Mouse (Mus musculus) kidney, embryonic 15.5 days (tissue): ENCODE measurements around the gene Pdlim4. TPM values are rescaled to one million over a fixed set of nuclear protein-coding genes. Genes with fewer than 3 reads are reported as not detected.

Experiments
- ATAC-seq: fragments of 200-750 bp; cut with Nextera tagmentation; replicated peaks from 2 replicates; pipeline ENCODE4 v1.8.0; 2017; ENCODE audit warnings: moderate TSS enrichment; ENCODE audit not compliant: low FRiP score
- H3K27ac ChIP-seq: fragments of 300-500 bp; sonication (generic); 2 replicates; pipeline ENCODE4 v1.5.1; 2015; ENCODE audit warnings: mild to moderate bottlenecking, inconsistent platforms
- H3K27me3 ChIP-seq: fragments of 300-500 bp; sonication (generic); 2 replicates; pipeline ENCODE4 v1.6.1; 2015; ENCODE audit warnings: inconsistent platforms
- H3K36me3 ChIP-seq: fragments of 300-500 bp; sonication (generic); 2 replicates; pipeline ENCODE4 v1.6.1; 2015; ENCODE audit warnings: inconsistent platforms
- H3K4me1 ChIP-seq: fragments of 300-500 bp; sonication (generic); 2 replicates; pipeline ENCODE4 v1.6.1; 2015; ENCODE audit warnings: inconsistent platforms
- H3K4me2 ChIP-seq: fragments of 300-500 bp; sonication (generic); 2 replicates; pipeline ENCODE4 v1.6.1; 2015; ENCODE audit warnings: moderate library complexity, mild to moderate bottlenecking, inconsistent platforms
- H3K4me3 ChIP-seq: fragments of 300-500 bp; sonication (generic); replicated peaks from 2 replicates; pipeline ENCODE4 v1.5.1; 2015; ENCODE audit warnings: mild to moderate bottlenecking, inconsistent platforms
- H3K9ac ChIP-seq: fragments of 300-500 bp; sonication (generic); 2 replicates; pipeline ENCODE4 v1.6.1; 2015; ENCODE audit warnings: mild to moderate bottlenecking, inconsistent platforms
- H3K9me3 ChIP-seq: fragments of 300-500 bp; sonication (generic); replicated peaks from 2 replicates; pipeline ENCODE4 v1.6.1; 2016; ENCODE audit warnings: inconsistent platforms
- WGBS: fragments of 180-500 bp; shearing (Covaris S2); methylation state at CpG from one replicate; pipeline ENCODE4 v1.1.7; 2015; ENCODE audit warnings: mixed read lengths; 5-methylcytosine and 5-hydroxymethylcytosine counted together
- polyA plus RNA-seq: library from polyadenylated mRNA; unstranded; fragments of >200 nt; fragmentation: Nextera tagmentation; extraction: Ambion mirVana; gene quantifications from 2 replicates; pipeline ENCODE4 v1.2.1, GENCODE M21; 2015

The Pdlim4 gene
- polyA plus RNA-seq, 1 experiment from 2014 or later: 53.2 TPM

- Histone ChIP-seq H3K9me3 (no peaks in the 10 kb centered on the region), H3K27me3 (peaks cover 45% of the 10 kb centered on the region), H3K36me3 (no peaks in the 10 kb centered on the region), H3K4me2 (peak overlapping the region; percentile 97), H3K4me3 (peak overlapping the region; percentile 56), H3K27ac (no peak overlapping the region), H3K9ac (peak overlapping the region; percentile 62), H3K4me1 (peaks cover 18% of the 10 kb centered on the region)
- WGBS: 16% methylated on average over 31 of the region's 31 CpGs
- peak; percentile 10; the same call in 1 of the 2 replicates for ATAC-seq
Measured at GRCm38 (mm10) chr11:54027131-54028043, 41.4 kb downstream of the Pdlim4 start.

GRCm38 (mm10) chr11:54026491-54027041 is 42.2 kb downstream of the Pdlim4 start:
- no peak overlapping the region; the same call in 1 of the 2 replicates for H3K4me3 ChIP-seq
- 88% methylated on average over 1 of the region's 1 CpGs for WGBS

GRCm38 (mm10) chr11:54021396-54022093 is 47.3 kb downstream of the Pdlim4 start:
- peaks cover 17% of the 10 kb centered on the region for H3K27me3 ChIP-seq
- no peak overlapping the region for H3K4me3 ChIP-seq
- WGBS: 86% methylated on average over 5 of the region's 5 CpGs
- H3K9me3 ChIP-seq: no peaks in the 10 kb centered on the region
- no peak overlapping the region for H3K27ac ChIP-seq
- no peak overlapping the region for H3K9ac ChIP-seq
- ATAC-seq: no peak
- H3K4me2 ChIP-seq: no peak overlapping the region
- no peaks in the 10 kb centered on the region for H3K4me1 ChIP-seq
- H3K36me3 ChIP-seq: no peaks in the 10 kb centered on the region

More at GRCm38 (mm10) chr11:54026491-54027041, 42.2 kb downstream of the Pdlim4 start:
- Histone ChIP-seq H3K9ac (no peak overlapping the region), H3K36me3 (no peaks in the 10 kb centered on the region), H3K27me3 (peaks cover 45% of the 10 kb centered on the region), H3K4me1 (peaks cover 18% of the 10 kb centered on the region), H3K9me3 (no peaks in the 10 kb centered on the region), H3K4me2 (no peak overlapping the region), H3K27ac (no peak overlapping the region)
- no peak; the same call in 1 of the 2 replicates for ATAC-seq

GRCm38 (mm10) chr11:54018893-54019732 is 49.7 kb downstream of the Pdlim4 start:
- H3K9me3 ChIP-seq: no peaks in the 10 kb centered on the region
- H3K27ac ChIP-seq: no peak overlapping the region
- no peaks in the 10 kb centered on the region for H3K36me3 ChIP-seq
- ATAC-seq: no peak
- no peak overlapping the region for H3K4me3 ChIP-seq
- H3K27me3 ChIP-seq: no peaks in the 10 kb centered on the region
- H3K9ac ChIP-seq: no peak overlapping the region
- H3K4me2 ChIP-seq: no peak overlapping the region
- no peaks in the 10 kb centered on the region for H3K4me1 ChIP-seq
- 83% methylated on average over 3 of the region's 3 CpGs for WGBS

- H3K9me3 ChIP-seq: no peaks in the 10 kb centered on the region
- H3K36me3 ChIP-seq: no peaks in the 10 kb centered on the region
- no peak overlapping the region for H3K4me2 ChIP-seq
- WGBS: 76% methylated on average over 4 of the region's 4 CpGs
- H3K4me1 ChIP-seq: no peaks in the 10 kb centered on the region
- no peak for ATAC-seq
- no peak overlapping the region for H3K4me3 ChIP-seq
- H3K27me3 ChIP-seq: no peaks in the 10 kb centered on the region
- H3K9ac ChIP-seq: no peak overlapping the region
- no peak overlapping the region for H3K27ac ChIP-seq
Measured at GRCm38 (mm10) chr11:54017596-54017995, 51.2 kb downstream of the Pdlim4 start.

GRCm38 (mm10) chr11:54016051-54016450 is 52.8 kb downstream of the Pdlim4 start:
- no peak overlapping the region for H3K4me2 ChIP-seq
- no peak overlapping the region for H3K9ac ChIP-seq
- no peak overlapping the region for H3K27ac ChIP-seq
- no peaks in the 10 kb centered on the region for H3K4me1 ChIP-seq
- ATAC-seq: no peak
- 55% methylated on average over 8 of the region's 8 CpGs for WGBS
- no peaks in the 10 kb centered on the region for H3K36me3 ChIP-seq
- no peaks in the 10 kb centered on the region for H3K27me3 ChIP-seq
- no peak overlapping the region for H3K4me3 ChIP-seq
- no peaks in the 10 kb centered on the region for H3K9me3 ChIP-seq

GRCm38 (mm10) chr11:54012961-54013360 is 55.9 kb downstream of the Pdlim4 start:
- Histone ChIP-seq H3K9ac (no peak overlapping the region), H3K27ac (no peak overlapping the region), H3K4me3 (no peak overlapping the region), H3K27me3 (no peaks in the 10 kb centered on the region), H3K4me2 (no peak overlapping the region), H3K36me3 (no peaks in the 10 kb centered on the region), H3K9me3 (no peaks in the 10 kb centered on the region), H3K4me1 (peaks cover 1% of the 10 kb centered on the region; the same call in 1 of the 2 replicates)
- WGBS: 81% methylated on average over 5 of the region's 5 CpGs
- ATAC-seq: no peak

GRCm38 (mm10) chr11:54011255-54011654 is 57.6 kb downstream of the Pdlim4 start:
- H3K27me3 ChIP-seq: no peaks in the 10 kb centered on the region
- H3K9me3 ChIP-seq: no peaks in the 10 kb centered on the region
- peaks cover 7% of the 10 kb centered on the region; the same call in 1 of the 2 replicates for H3K4me1 ChIP-seq
- no peak overlapping the region for H3K27ac ChIP-seq
- no peaks in the 10 kb centered on the region for H3K36me3 ChIP-seq
- H3K4me2 ChIP-seq: no peak overlapping the region
- WGBS: 84% methylated on average over 2 of the region's 2 CpGs
- no peak overlapping the region for H3K9ac ChIP-seq
- ATAC-seq: no peak
- H3K4me3 ChIP-seq: no peak overlapping the region

GRCm38 (mm10) chr11:54008416-54008920 is 60.3 kb downstream of the Pdlim4 start:
- no peaks in the 10 kb centered on the region for H3K9me3 ChIP-seq
- H3K4me2 ChIP-seq: no peak overlapping the region
- no peaks in the 10 kb centered on the region for H3K36me3 ChIP-seq
- ATAC-seq: no peak
- no peak overlapping the region for H3K9ac ChIP-seq
- WGBS: 63% methylated on average over 10 of the region's 10 CpGs
- H3K27ac ChIP-seq: no peak overlapping the region
- no peaks in the 10 kb centered on the region for H3K27me3 ChIP-seq
- peaks cover 7% of the 10 kb centered on the region; the same call in 1 of the 2 replicates for H3K4me1 ChIP-seq
- no peak overlapping the region for H3K4me3 ChIP-seq

GRCm38 (mm10) chr11:54007717-54008116 is 61.1 kb downstream of the Pdlim4 start:
- WGBS: 85% methylated on average over 11 of the region's 11 CpGs
- H3K9ac ChIP-seq: no peak overlapping the region
- no peak overlapping the region for H3K4me2 ChIP-seq
- no peaks in the 10 kb centered on the region for H3K9me3 ChIP-seq
- H3K27me3 ChIP-seq: no peaks in the 10 kb centered on the region
- no peak overlapping the region for H3K27ac ChIP-seq
- ATAC-seq: no peak
- no peaks in the 10 kb centered on the region for H3K36me3 ChIP-seq
- H3K4me1 ChIP-seq: peaks cover 11% of the 10 kb centered on the region; the same call in 1 of the 2 replicates
- H3K4me3 ChIP-seq: no peak overlapping the region

GRCm38 (mm10) chr11:54006901-54007300 is 61.9 kb downstream of the Pdlim4 start:
- WGBS: 61% methylated on average over 4 of the region's 4 CpGs
- no peak overlapping the region for H3K27ac ChIP-seq
- no peak overlapping the region for H3K9ac ChIP-seq
- H3K4me3 ChIP-seq: no peak overlapping the region
- ATAC-seq: no peak
- no peaks in the 10 kb centered on the region for H3K9me3 ChIP-seq
- peaks cover 15% of the 10 kb centered on the region; the same call in 1 of the 2 replicates for H3K4me1 ChIP-seq
- no peak overlapping the region for H3K4me2 ChIP-seq
- H3K36me3 ChIP-seq: no peaks in the 10 kb centered on the region
- no peaks in the 10 kb centered on the region for H3K27me3 ChIP-seq
